Mouse (Mus musculus): ENCODE measurements around the gene Lat.

The Lat gene

DNA sequence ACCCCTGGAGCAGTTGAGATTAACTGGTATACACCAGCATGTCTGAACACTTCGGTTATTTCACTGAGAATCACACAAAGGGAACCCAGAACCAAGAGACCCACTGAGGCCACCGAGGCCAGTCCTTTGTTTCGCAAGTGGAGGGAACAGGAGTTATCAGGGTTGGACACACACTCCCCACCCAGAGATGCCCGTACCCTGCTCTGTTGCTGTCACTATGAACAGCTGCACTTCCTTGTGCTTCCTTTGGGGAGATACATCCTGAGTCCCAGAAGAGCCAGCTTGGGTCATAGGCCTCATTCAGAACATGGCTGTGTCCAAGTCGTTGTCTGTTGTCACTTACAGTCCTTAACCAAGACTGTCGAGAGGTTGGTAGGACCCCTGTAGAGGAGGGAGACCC lies 6.3 kb downstream of the Lat start:
- DNase-seq = no peak

- DNase-seq = no peak
Measured at GRCm38 (mm10) chr7:126359049-126359448, 10.3 kb downstream of the Lat start.

- DNase-seq = no peak
Measured at GRCm38 (mm10) chr7:126358413-126358812, 11.0 kb downstream of the Lat start.

- DNase-seq = no peak
Measured at GRCm38 (mm10) chr7:126357838-126358237, 11.5 kb downstream of the Lat start.

GRCm38 (mm10) chr7:126356793-126357591 lies 12.4 kb downstream of the Lat start:
- DNase-seq = no peak

GRCm38 (mm10) chr7:126355847-126356597 lies 13.3 kb downstream of the Lat start:
- DNase-seq = no peak

DNA sequence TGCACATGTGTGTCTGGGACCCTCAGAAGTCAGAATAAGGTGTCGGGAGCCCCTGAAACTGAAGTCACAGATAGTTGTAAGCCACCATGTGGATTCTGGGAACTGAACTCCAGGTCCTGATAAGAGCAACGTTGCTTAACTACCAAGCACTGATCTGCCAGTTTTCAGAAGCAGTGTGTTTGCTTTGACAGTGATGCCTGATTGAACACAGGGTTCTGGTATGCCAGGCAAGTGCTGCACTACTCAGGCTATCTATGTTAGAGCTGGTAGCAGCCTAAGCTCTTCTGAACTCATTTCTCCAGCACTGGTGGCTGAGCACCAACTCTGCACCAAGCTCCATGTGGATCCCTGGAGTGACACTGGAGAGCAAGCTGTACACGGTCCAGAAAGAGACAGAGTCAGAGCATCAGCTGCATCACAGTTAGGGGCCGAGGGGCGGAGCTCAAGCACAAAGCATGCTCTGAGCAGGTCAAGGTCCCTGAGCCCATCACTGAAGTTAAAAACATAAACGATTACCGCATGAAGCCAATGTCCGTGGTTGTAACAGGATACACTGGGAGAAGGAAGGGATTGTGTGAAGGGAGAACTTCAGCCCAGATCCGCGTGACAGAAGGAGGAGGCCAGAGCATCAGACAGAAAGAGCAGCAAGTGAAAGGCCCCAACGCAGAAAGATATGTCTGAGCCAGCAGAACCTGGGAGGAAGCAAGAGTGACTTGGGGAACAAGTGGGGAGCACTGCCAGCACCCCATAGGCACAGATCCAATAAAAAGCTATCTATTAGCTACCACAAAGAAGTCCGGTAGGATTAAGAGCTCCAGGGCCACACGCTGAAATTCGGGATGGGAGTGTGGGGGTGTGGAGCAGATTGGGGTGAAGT lies 14.4 kb downstream of the Lat start:
- no peak for DNase-seq

GRCm38 (mm10) chr7:126353994-126354365 lies 15.4 kb downstream of the Lat start:
- DNase-seq = no peak

GRCm38 (mm10) chr7:126353251-126353993 lies 15.9 kb downstream of the Lat start:
- no peak for DNase-seq

DNA sequence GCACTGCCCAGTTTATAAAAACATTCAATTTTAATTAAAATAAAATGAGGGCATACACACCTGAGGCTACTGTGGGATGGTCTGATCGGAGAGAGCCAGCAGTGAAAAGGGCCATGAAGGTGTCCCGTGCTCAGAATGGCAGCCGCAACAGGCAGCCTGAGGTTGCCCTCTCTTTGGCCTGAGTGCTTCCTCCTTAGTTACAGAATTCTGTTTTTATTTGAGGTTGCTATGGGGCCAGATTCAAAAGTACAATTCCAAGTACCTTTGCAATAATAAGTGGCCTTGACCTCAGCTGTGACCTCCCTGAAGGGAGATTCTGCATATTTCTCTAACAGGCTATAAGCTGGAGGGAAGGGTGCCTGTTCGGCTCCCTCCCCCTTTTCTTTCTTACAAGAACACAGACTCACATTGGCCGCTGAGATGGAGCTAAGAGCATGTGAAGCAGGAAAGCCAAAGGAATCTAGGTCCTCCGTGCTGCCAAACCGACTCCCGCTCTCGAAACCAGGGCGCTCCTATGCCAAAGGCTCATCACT lies 17.9 kb downstream of the Lat start:
- DNase-seq = no peak

- no peak for DNase-seq
Measured at GRCm38 (mm10) chr7:126350748-126351418, 18.5 kb downstream of the Lat start.

GRCm38 (mm10) chr7:126348293-126348692 lies 21.1 kb downstream of the Lat start:
- no peak for DNase-seq

DNA sequence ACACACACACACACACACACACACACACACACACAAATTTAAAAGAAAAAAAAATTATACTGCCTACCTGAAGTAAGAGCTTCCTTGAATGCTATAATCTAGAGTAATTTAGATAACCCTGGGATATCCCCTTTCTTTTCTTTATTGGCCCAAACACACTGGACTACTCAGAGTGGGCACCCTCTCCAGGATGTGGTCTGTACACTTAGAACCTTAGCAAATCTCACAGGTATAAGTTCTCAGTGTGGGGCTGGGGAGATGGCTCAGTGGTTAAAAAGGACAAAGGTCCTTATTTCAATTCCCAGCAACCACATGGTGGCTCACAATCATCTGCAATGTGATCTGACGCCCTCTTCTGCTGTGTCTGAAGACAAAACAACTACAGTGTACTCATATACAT lies 22.3 kb downstream of the Lat start:
- no peak for DNase-seq

DNA sequence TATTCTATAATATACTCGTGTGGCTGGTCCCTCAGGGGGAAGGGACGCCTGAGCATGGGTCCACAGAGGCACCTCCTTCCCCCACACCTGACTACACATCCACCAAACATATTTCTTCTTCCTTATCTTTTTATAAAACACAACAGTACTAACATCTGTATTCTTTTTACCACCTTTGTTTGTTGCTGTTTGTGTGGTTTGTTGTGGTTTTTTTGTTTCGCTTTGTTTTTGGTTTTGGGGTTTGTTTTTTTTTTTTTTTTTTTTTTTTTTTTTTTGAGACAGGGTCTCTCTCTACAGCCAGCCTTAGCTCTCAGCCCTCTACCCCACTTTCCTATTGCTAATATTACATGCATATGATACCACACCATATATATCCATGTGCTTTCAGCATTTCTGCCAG lies 23.4 kb downstream of the Lat start:
- DNase-seq = no peak

GRCm38 (mm10) chr7:126345557-126345956 lies 23.8 kb downstream of the Lat start:
- no peak for DNase-seq

DNA sequence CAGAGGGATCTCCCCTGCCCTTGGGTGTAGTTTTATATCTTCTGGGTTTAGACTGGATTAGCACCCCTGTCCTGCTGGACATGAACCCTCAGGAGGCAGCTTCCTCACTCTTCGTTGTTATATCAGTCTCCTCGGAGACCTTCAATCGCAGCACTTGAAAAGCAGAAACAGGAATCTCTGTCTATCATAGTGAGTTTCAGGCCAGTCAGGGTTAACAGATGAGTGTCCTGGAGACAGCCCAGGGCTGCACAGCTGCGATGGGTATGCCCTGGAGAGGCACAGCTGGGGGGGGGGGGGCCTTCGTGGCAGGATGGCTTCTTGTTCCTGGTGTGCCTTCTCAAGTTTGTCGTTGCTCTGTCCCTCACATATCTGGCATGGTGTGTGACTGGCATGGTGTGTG lies 28.5 kb downstream of the Lat start:
- DNase-seq = no peak

GRCm38 (mm10) chr7:126340206-126340618 lies 29.2 kb downstream of the Lat start:
- peak; percentile 31 for DNase-seq

GRCm38 (mm10) chr7:126339521-126339971 lies 29.8 kb downstream of the Lat start:
- no peak for DNase-seq

- DNase-seq = no peak
Measured at GRCm38 (mm10) chr7:126338906-126339305, 30.5 kb downstream of the Lat start.

DNA sequence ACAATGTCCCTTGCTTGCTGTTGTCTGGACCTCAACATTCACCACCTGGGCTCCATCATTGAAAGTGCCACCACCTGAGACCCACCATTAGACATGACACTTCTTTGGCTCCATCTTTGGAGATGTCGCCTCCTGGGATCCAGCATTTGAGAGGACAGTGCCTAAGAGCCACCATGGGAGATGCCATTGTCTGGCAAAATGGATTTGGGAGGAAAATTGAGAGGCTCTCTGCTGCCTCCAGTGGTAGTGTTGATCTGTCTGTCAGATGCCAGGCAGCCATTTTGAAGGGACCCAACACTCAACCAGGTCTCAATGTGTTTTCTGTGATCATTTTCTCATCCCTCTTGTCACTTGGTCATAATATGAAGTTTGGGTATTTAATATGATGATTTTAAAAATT lies 33.8 kb downstream of the Lat start:
- no peak for DNase-seq

- DNase-seq = no peak
Measured at GRCm38 (mm10) chr7:126332691-126333090, 36.7 kb downstream of the Lat start.

- DNase-seq = no peak
Measured at GRCm38 (mm10) chr7:126330693-126331092, 38.7 kb downstream of the Lat start.
